ENCODE assay signal across 7 mouse cellular contexts in genomic region chr4:77558404-77559202, GRCm38 (mm10).
DNase-seq lines count a peak whose midpoint lies in the region; ATAC-seq and TF ChIP-seq lines count a peak whose summit lies in the region.

No protein-coding gene starts in this region.

- peak; percentile 83 for TF ChIP-seq CTCF in lung, embryonic 14.5 days (IDR thresholded peaks at IDR 0.05; ENCODE audit: low read depth)

- no peak overlapping the region for H3K4me2 ChIP-seq in lung, embryonic 14.5 days
- H3K4me2 ChIP-seq in hindbrain, embryonic 16.5 days (ENCODE audit: low read length), result no peak overlapping the region
- H3K4me2 ChIP-seq in limb, embryonic 14.5 days (replicated peaks; ENCODE audit: low read depth, low read length, severe bottlenecking), result no peak overlapping the region

- H3K4me1 ChIP-seq in lung, embryonic 14.5 days (ENCODE audit: insufficient read depth), result no peaks in the 10 kb centered on the region
- no peaks in the 10 kb centered on the region for H3K4me1 ChIP-seq in hindbrain, embryonic 16.5 days (ENCODE audit: control insufficient read depth, insufficient read depth, low read depth, low read length)
- no peaks in the 10 kb centered on the region for H3K4me1 ChIP-seq in limb, embryonic 14.5 days (ENCODE audit: control insufficient read depth, insufficient read depth, low read length)

- H3K9ac ChIP-seq in lung, embryonic 14.5 days, result no peak overlapping the region
- H3K9ac ChIP-seq in hindbrain, embryonic 16.5 days (ENCODE audit: low read depth, low read length), result no peak overlapping the region
- H3K9ac ChIP-seq in limb, embryonic 14.5 days (ENCODE audit: low read depth, low read length, severe bottlenecking), result no peak overlapping the region

- peak; percentile 86 for DNase-seq in lung, embryonic 14.5 days
- no peak for DNase-seq in lung, adult 18-20 months
- DNase-seq in adipocyte (ENCODE audit: low spot score), result peak; percentile 30
- peak; percentile 83 for DNase-seq in embryo, embryonic 10.5 days (ENCODE audit: low spot score)
- peak; percentile 70 for DNase-seq in limb, embryonic 14.5 days (ENCODE audit: low spot score)
- peak; percentile 71 for DNase-seq in retina, postnatal 1 day

- H3K27me3 ChIP-seq in lung, embryonic 14.5 days (ENCODE audit: insufficient read depth, low read length), result no peaks in the 10 kb centered on the region
- no peaks in the 10 kb centered on the region for H3K27me3 ChIP-seq in hindbrain, embryonic 16.5 days (replicated peaks; ENCODE audit: control insufficient read depth, insufficient read depth, low read length)
- H3K27me3 ChIP-seq in limb, embryonic 14.5 days (ENCODE audit: control insufficient read depth, insufficient read depth, low read length), result no peaks in the 10 kb centered on the region

- no peaks in the 10 kb centered on the region for H3K36me3 ChIP-seq in lung, embryonic 14.5 days (ENCODE audit: insufficient read depth)
- H3K36me3 ChIP-seq in hindbrain, embryonic 16.5 days (ENCODE audit: control insufficient read depth, insufficient read depth, low read length), result no peaks in the 10 kb centered on the region
- H3K36me3 ChIP-seq in limb, embryonic 14.5 days (ENCODE audit: control insufficient read depth, insufficient read depth, low read length), result no peaks in the 10 kb centered on the region

- no peak overlapping the region for H3K27ac ChIP-seq in lung, embryonic 14.5 days (ENCODE audit: low read depth)
- no peak overlapping the region for H3K27ac ChIP-seq in hindbrain, embryonic 16.5 days (ENCODE audit: low read depth, low read length)
- H3K27ac ChIP-seq in limb, embryonic 14.5 days (replicated peaks; ENCODE audit: low read depth, low read length), result no peak overlapping the region

- WGBS in lung, embryonic 14.5 days, result 17% methylated on average over 14 of the region's 14 CpGs
- 18% methylated on average over 14 of the region's 14 CpGs for WGBS in hindbrain, embryonic 16.5 days
- WGBS in limb, embryonic 14.5 days, result 19% methylated on average over 14 of the region's 14 CpGs

- TF ChIP-seq POLR2A in limb, embryonic 14.5 days (IDR thresholded peaks at IDR 0.05; ENCODE audit: borderline replicate concordance, extremely low read depth, insufficient read depth, insufficient read length), result no peak

- no peaks in the 10 kb centered on the region for H3K9me3 ChIP-seq in lung, embryonic 14.5 days (ENCODE audit: low read depth, low read length)
- H3K9me3 ChIP-seq in hindbrain, embryonic 16.5 days (ENCODE audit: control insufficient read depth, low read length), result no peaks in the 10 kb centered on the region
- H3K9me3 ChIP-seq in limb, embryonic 14.5 days (ENCODE audit: control insufficient read depth, low read length), result no peaks in the 10 kb centered on the region

- H3K4me3 ChIP-seq in lung, embryonic 14.5 days (ENCODE audit: low read depth, low read length), result no peak overlapping the region
- no peak overlapping the region for H3K4me3 ChIP-seq in hindbrain, embryonic 16.5 days (ENCODE audit: low read length)
- no peak overlapping the region for H3K4me3 ChIP-seq in limb, embryonic 14.5 days (replicated peaks; ENCODE audit: low read length)

- peak; percentile 66; the same call in 1 of the 2 replicates for ATAC-seq in lung, embryonic 14.5 days (ENCODE audit: insufficient read depth)
- peak; percentile 78 for ATAC-seq in hindbrain, embryonic 16.5 days
- ATAC-seq in limb, embryonic 14.5 days (ENCODE audit: low FRiP score, low read depth), result no peak; the same call in 1 of the 2 replicates

Comparison
In these comparisons a context has a peak if more than half of its experiments do, and no peak if none do; other contexts are left out.
1. DNase-seq: peak in lung, embryonic 14.5 days (single experiment), adipocyte (single experiment), embryo, embryonic 10.5 days (single experiment), limb, embryonic 14.5 days (single experiment) and retina, postnatal 1 day (single experiment); none in lung, adult 18-20 months (0 of 2).